Mouse (Mus musculus): Measurements from ENCODE around the gene 1700020D05Rik. TPM values are rescaled to one million over a fixed set of nuclear protein-coding genes. Genes with fewer than 3 reads are reported as not detected.

Gene 1700020D05Rik
- polyA plus RNA-seq, 1 experiment, result 6.8 TPM

DNA sequence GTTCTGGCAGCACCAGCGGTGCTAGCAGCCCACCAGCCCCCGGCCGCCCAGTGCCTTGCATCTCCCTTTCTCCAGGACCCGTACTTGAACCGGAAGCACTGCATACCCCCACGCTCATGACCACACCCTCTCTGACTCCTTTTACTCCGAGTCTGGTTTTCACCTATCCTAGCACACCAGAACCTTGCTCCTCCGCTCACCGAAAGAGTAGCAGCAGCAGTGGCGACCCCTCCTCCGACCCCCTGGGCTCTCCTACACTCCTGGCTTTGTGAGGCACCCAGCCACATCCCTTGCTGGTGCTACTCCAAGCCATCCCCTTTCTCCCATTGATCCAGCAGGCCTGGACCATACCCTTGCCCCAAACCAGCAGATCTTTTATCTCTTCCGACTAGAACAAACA, 48.5 kb downstream of the 1700020D05Rik start:
- peak overlapping the region; percentile 77 for H3K4me3 ChIP-seq (replicated peaks; ENCODE audit: insufficient read depth, low read depth, low read length)
- DNase-seq, result peak in 1 of 2 experiments; percentile 20
- H3K27me3 ChIP-seq (ENCODE audit: control insufficient read depth, insufficient read depth, low read length), result no peaks in the 10 kb centered on the region
- TF ChIP-seq POLR2A (IDR thresholded peaks at IDR 0.05; ENCODE audit: borderline replicate concordance, insufficient read depth, low read length) (no peak), CTCF (IDR thresholded peaks at IDR 0.05; ENCODE audit: borderline replicate concordance, insufficient read depth, low read depth, low read length) (no peak)
- 47% methylated on average over 12 of the region's 12 CpGs for WGBS
- no peak overlapping the region for H3K27ac ChIP-seq (ENCODE audit: insufficient read depth, low read length)
- H3K4me1 ChIP-seq (ENCODE audit: control insufficient read depth, insufficient read depth, low read length), result peaks cover 10% of the 10 kb centered on the region

Other genes starting within 250 kb of the 1700020D05Rik start
- gene Pacs1, start 230.7 kb downstream of the 1700020D05Rik start, polyA plus RNA-seq (2012; rRNA removed), result 26.7 and 28.0 TPM in 2 replicates
- 175 and 181 TPM in 2 replicates for gene Sf3b2, start 208.3 kb downstream of the 1700020D05Rik start, polyA plus RNA-seq (2012; rRNA removed)
- 49.2 and 55.9 TPM in 2 replicates for gene Gal3st3, start 205.5 kb downstream of the 1700020D05Rik start, polyA plus RNA-seq (2012; rRNA removed)
- not detected in 2 replicates for gene Catsper1, start 168.0 kb downstream of the 1700020D05Rik start, polyA plus RNA-seq (2012; rRNA removed)
- 15.4 and 19.0 TPM in 2 replicates for gene Cst6, start 154.2 kb downstream of the 1700020D05Rik start, polyA plus RNA-seq (2012; rRNA removed)
- gene Eif1ad, start 137.0 kb downstream of the 1700020D05Rik start, polyA plus RNA-seq (2012; rRNA removed), result 28.0 and 30.6 TPM in 2 replicates
- 88.7 and 96.0 TPM in 2 replicates for gene Banf1, start 136.6 kb downstream of the 1700020D05Rik start, polyA plus RNA-seq (2012; rRNA removed)
- gene Sart1, start 115.1 kb downstream of the 1700020D05Rik start, polyA plus RNA-seq (2012; rRNA removed), result 77.5 and 86.5 TPM in 2 replicates
- gene Tsga10ip, start 101.3 kb downstream of the 1700020D05Rik start, polyA plus RNA-seq (2012; rRNA removed), result 0.21 TPM in 1 of 2 replicates, not detected in the other
- gene Drap1, start 78.8 kb downstream of the 1700020D05Rik start, polyA plus RNA-seq (2012; rRNA removed), result 281 and 309 TPM in 2 replicates
- 130 and 134 TPM in 2 replicates for gene AI837181, start 78.6 kb downstream of the 1700020D05Rik start, polyA plus RNA-seq (2012; rRNA removed)
- not detected in 2 replicates for gene Fosl1, start 56.2 kb downstream of the 1700020D05Rik start, polyA plus RNA-seq (2012; rRNA removed)
- 31.0 and 32.5 TPM in 2 replicates for gene Ccdc85b, start 45.9 kb downstream of the 1700020D05Rik start, polyA plus RNA-seq (2012; rRNA removed)
- 140 and 146 TPM in 2 replicates for gene Fibp, start 43.2 kb downstream of the 1700020D05Rik start, polyA plus RNA-seq (2012; rRNA removed)
- gene Ctsw, start 35.3 kb downstream of the 1700020D05Rik start, polyA plus RNA-seq (2012; rRNA removed), result 1.2 and 1.5 TPM in 2 replicates
- 43.3 and 43.4 TPM in 2 replicates for gene Efemp2, start 29.8 kb downstream of the 1700020D05Rik start, polyA plus RNA-seq (2012; rRNA removed)
- gene Mus81, start 15.4 kb downstream of the 1700020D05Rik start, polyA plus RNA-seq (2012; rRNA removed), result 94.2 and 115 TPM in 2 replicates
- 1,135 and 1,193 TPM in 2 replicates for gene Cfl1, start 13.3 kb downstream of the 1700020D05Rik start, polyA plus RNA-seq (2012; rRNA removed)
- 176 and 185 TPM in 2 replicates for gene Snx32, start 6.8 kb upstream of the 1700020D05Rik start, polyA plus RNA-seq (2012; rRNA removed)
- gene Ovol1, start 56.9 kb upstream of the 1700020D05Rik start, polyA plus RNA-seq (2012; rRNA removed), result 0.05 TPM in 1 of 2 replicates, not detected in the other
- 5.1 and 5.6 TPM in 2 replicates for gene Ap5b1, start 64.2 kb upstream of the 1700020D05Rik start, polyA plus RNA-seq (2012; rRNA removed)
- 79.1 and 83.5 TPM in 2 replicates for gene Rnaseh2c, start 98.1 kb upstream of the 1700020D05Rik start, polyA plus RNA-seq (2012; rRNA removed)
- gene Kat5, start 106.5 kb upstream of the 1700020D05Rik start, polyA plus RNA-seq (2012; rRNA removed), result 139 and 143 TPM in 2 replicates
- 39.0 and 40.3 TPM in 2 replicates for gene Rela, start 133.7 kb upstream of the 1700020D05Rik start, polyA plus RNA-seq (2012; rRNA removed)
- gene Sipa1, start 159.9 kb upstream of the 1700020D05Rik start, polyA plus RNA-seq (2012; rRNA removed), result 12.4 and 14.8 TPM in 2 replicates
- gene Map3k11, start 185.0 kb upstream of the 1700020D05Rik start, polyA plus RNA-seq (2012; rRNA removed), result 28.6 and 29.7 TPM in 2 replicates
- 65.0 and 65.1 TPM in 2 replicates for gene Pcnx3, start 185.1 kb upstream of the 1700020D05Rik start, polyA plus RNA-seq (2012; rRNA removed)
- gene Kcnk7, start 200.6 kb upstream of the 1700020D05Rik start, polyA plus RNA-seq (2012; rRNA removed), result 0.13 and 0.24 TPM in 2 replicates
- 11.7 and 13.1 TPM in 2 replicates for gene Ehbp1l1, start 222.5 kb upstream of the 1700020D05Rik start, polyA plus RNA-seq (2012; rRNA removed)
- gene Fam89b, start 225.9 kb upstream of the 1700020D05Rik start, polyA plus RNA-seq (2012; rRNA removed), result 65.2 and 65.9 TPM in 2 replicates
- 165 and 175 TPM in 2 replicates for gene Ltbp3, start 237.1 kb upstream of the 1700020D05Rik start, polyA plus RNA-seq (2012; rRNA removed)